Mouse (Mus musculus) liver, adult (tissue): ENCODE data around the gene Pabpc4l.

Source experiments
- GATA4 ChIP-seq: IDR thresholded peaks from 2 replicates; pipeline ENCODE4 v1.6.1; 2014; ENCODE audit warnings: mild to moderate bottlenecking, low read length; ENCODE audit not compliant: insufficient replicate concordance

Pabpc4l gene

DNA sequence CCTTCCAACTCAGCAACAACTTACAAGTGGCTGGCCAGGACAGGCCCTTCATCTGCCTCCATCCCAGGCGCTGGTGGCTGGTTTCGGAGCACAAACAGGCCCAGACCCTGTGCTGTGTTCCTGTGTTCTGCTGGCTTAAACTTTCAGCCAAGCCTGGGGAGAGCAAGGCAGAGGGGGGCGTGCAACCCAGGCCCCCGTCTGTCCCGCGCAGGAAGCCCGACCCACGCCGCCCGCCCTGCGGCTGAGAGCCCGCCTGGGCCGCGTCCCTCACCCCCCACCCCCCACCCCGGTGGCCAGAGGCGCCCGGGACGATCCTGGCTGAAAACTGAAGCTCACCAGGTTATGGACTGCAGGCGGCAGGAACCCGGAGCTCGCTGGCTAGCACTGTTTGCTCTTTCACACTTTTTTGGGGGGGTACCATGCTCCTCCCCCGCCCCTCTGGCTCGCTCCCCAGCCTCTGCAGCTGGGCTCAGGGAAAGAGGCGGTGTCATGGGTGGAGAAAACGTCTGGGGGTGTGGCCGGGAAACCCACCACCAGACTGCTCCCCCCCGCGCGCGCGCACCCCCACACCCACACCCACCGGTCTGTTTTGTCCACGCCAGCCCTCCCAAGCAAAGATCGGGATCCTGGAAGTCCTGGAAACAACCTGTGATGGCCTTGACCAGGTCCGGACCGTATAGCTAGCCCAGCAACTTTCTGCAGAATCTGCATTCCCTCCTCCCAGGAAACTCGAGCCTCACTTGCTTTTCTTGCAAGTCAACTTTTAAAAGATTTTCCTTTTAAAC lies at the start of gene Pabpc4l:
TSS of gene Pabpc4l (minus strand) at position 739 of the 785 bp plus-strand sequence.
- TF ChIP-seq GATA4, result no peak; the same call in 1 of the 2 replicates

DNA sequence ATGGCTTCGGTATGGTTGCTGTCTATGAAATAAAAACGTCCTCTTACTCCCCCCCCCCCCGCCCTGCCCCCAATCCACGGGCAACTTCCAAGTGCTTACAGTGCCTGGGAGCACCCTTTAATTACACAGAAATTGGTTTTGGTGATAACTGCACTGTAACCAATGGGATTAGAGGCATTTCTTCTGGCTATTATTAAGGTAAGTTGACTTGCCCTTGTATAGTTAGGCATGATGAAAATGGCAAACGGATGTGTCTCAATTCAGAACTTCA lies 42.9 kb upstream of the Pabpc4l start:
- TF ChIP-seq GATA4, result no peak

DNA sequence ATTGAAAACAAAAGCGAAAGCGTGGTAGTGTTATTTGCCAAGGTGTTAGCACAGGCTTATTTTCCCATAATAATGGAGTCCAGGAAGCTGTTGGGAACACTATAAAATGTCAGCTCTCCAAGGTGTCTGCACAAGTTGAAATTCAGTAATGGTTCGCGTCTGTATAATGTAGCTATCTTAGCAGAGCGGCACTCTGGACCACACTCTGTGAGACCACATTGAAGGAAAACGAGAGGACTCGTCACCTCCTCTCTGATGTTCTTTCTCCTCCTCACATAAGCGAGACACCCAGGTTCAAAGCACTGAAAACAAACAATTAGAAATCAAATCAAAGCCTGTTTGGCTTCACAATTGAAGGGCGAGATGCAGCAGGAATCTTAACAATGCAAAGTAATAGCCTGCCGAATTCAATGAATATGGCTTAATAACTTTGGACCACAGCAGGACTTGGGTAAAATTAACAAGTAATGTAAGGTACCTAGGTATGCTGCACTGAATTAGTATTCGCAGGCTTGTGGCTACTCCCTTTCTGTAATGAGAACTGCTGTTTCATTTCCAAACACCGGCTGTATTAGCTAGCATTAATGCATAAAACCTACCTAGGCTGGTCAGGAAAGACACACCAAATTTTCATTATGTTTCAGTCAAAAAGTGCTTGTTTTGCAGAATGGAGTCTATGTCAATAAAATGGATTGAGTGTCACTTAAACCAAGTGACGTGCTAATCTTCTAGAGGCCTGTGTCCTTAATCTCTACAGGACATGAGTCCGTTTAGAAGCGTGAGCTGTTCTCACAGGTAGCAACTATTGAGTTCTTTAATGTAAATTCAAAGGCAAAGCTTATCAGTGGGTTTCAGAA lies 42.3 kb upstream of the Pabpc4l start:
- TF ChIP-seq GATA4, result no peak

DNA sequence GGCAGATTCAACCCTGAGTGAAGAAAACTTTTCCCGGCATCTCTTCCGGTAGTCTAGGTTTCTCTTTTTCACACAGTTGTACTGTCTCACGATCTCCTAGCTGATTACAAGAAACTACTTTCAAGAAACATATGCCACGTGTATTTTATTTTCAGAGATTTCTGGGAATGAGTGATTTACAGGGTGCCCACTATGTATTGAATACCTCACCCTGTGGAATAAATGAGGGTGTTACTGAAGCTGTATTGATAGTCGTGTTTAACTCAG lies 180 bp upstream of the Pabpc4l start:
- TF ChIP-seq GATA4, result no peak

DNA sequence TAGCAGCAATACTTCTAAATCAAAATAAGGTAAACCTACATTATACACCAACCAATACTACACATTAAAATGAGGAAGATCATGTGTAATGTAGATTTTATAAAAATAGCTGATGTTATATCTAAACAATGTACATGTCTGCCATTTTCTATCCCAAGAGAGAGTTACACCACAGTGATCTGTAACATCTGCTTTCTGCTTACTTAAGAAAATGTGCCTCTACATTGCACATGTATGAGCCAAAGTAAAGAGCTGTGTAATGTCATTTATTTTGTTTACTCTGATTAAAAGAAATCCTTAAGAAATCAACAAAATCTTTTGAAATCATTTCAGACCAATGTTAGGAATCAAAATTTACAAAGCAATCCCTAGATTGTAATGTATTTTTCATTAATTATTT lies 16.6 kb downstream of the Pabpc4l start:
- no peak for TF ChIP-seq GATA4
